ENCODE assay signal across 7 mouse cellular contexts in genomic region chr8:70601271-70601649, GRCm38 (mm10). TPM values are rescaled to one million over a fixed set of nuclear protein-coding genes. Genes with fewer than 3 reads are reported as not detected.
DNase-seq lines count a peak whose midpoint lies in the region; ATAC-seq and TF ChIP-seq lines count a peak whose summit lies in the region.

No protein-coding gene starts in this region.

- TF ChIP-seq CTCF in forebrain, postnatal 0 days (IDR thresholded peaks at IDR 0.05; ENCODE audit: low read depth) = no peak

- no peaks in the 10 kb centered on the region for H3K27me3 ChIP-seq in forebrain, postnatal 0 days (ENCODE audit: insufficient read depth, low read length)
- H3K27me3 ChIP-seq in hindbrain, embryonic 15.5 days = no peaks in the 10 kb centered on the region

- ATAC-seq in forebrain, postnatal 0 days = peak; percentile 64
- ATAC-seq in hindbrain, embryonic 15.5 days (ENCODE audit: low FRiP score, low read depth) = peak; percentile 25; the same call in 1 of the 2 replicates

- no peaks in the 10 kb centered on the region for H3K9me3 ChIP-seq in forebrain, postnatal 0 days (ENCODE audit: low read length)
- no peaks in the 10 kb centered on the region for H3K9me3 ChIP-seq in hindbrain, embryonic 15.5 days

- WGBS in forebrain, postnatal 0 days = under 1% methylated on average over 24 of the region's 26 CpGs
- WGBS in hindbrain, embryonic 15.5 days = 0% methylated on average over 24 of the region's 26 CpGs

- peak overlapping the region; percentile 46 for H3K4me2 ChIP-seq in forebrain, postnatal 0 days (ENCODE audit: low read depth)
- H3K4me2 ChIP-seq in hindbrain, embryonic 15.5 days = peak overlapping the region; percentile 52

- peak overlapping the region; percentile 59 for H3K27ac ChIP-seq in forebrain, postnatal 0 days (ENCODE audit: low read depth, low read length)
- H3K27ac ChIP-seq in hindbrain, embryonic 15.5 days (replicated peaks) = peak overlapping the region; percentile 78

- H3K4me1 ChIP-seq in forebrain, postnatal 0 days (ENCODE audit: insufficient read depth) = peaks cover 20% of the 10 kb centered on the region
- peaks cover 77% of the 10 kb centered on the region for H3K4me1 ChIP-seq in hindbrain, embryonic 15.5 days (replicated peaks)

- H3K9ac ChIP-seq in forebrain, postnatal 0 days = peak overlapping the region; percentile 14; the same call in 1 of the 2 replicates
- H3K9ac ChIP-seq in hindbrain, embryonic 15.5 days = peak overlapping the region; percentile 17; the same call in 1 of the 2 replicates

- peak; percentile 93 for DNase-seq in adrenal gland, adult 2 months
- peak; percentile 78 for DNase-seq in cerebellum, adult 9-10 months
- peak; percentile 87 for DNase-seq in forebrain, postnatal 0 days
- DNase-seq in layer of hippocampus, postnatal 36 days = peak; percentile 79 to 83
- peak; percentile 90 for DNase-seq in lung, postnatal 36 days
- DNase-seq in right cerebral cortex, adult 2 months (ENCODE audit: low spot score in 2 of 2) = peak; percentile 86 to 87

- no peak overlapping the region; the same call in none of the 2 replicates for H3K4me3 ChIP-seq in forebrain, postnatal 0 days (ENCODE audit: low read depth, low read length)
- peak overlapping the region; percentile 2; the same call in 1 of the 2 replicates for H3K4me3 ChIP-seq in hindbrain, embryonic 15.5 days

- H3K36me3 ChIP-seq in forebrain, postnatal 0 days (ENCODE audit: insufficient read depth) = peaks cover 11% of the 10 kb centered on the region; the same call in 1 of the 2 replicates
- H3K36me3 ChIP-seq in hindbrain, embryonic 15.5 days = 0 out of 2 replicates have a peak, but pooled peaks cover 9% of the 10 kb centered on the region

RNA-seq across cellular contexts. Expression of gene Isyna1, which starts 7.1 kb away (rescaled TPM):
- 100 to 1,000 TPM; 103 to 199 TPM for total RNA-seq in adrenal gland, adult 2 months (2021)
- 344 and 376 TPM in 2 replicates for polyA plus RNA-seq in adrenal gland, adult 2 months (2012; rRNA removed)
- total RNA-seq in forebrain, postnatal 0 days (2014; rRNA removed) = 127 and 136 TPM in 2 replicates
- polyA plus RNA-seq in forebrain, postnatal 0 days (2015; fragmentation: Nextera tagmentation; extraction: Ambion mirVana) = 93.3 and 106 TPM in 2 replicates
- polyA plus RNA-seq in hindbrain, embryonic 15.5 days (2015; fragmentation: Nextera tagmentation; extraction: Ambion mirVana) = 146 and 152 TPM in 2 replicates
- 10 to 100 TPM; 42.9 to 54.3 TPM for total RNA-seq in layer of hippocampus, postnatal 36 days (2021)

RNA-seq across cellular contexts. Expression of gene Ssbp4, which starts 7.4 kb away (rescaled TPM):
- total RNA-seq in adrenal gland, adult 2 months (2021) = 100 to 1,000 TPM in 1 of 2 experiments, 10 to 100 TPM in 1; 76.2 to 110 TPM
- 476 and 593 TPM in 2 replicates for polyA plus RNA-seq in adrenal gland, adult 2 months (2012; rRNA removed)
- 197 and 249 TPM in 2 replicates for total RNA-seq in forebrain, postnatal 0 days (2014; rRNA removed)
- 204 and 221 TPM in 2 replicates for polyA plus RNA-seq in forebrain, postnatal 0 days (2015; fragmentation: Nextera tagmentation; extraction: Ambion mirVana)
- polyA plus RNA-seq in hindbrain, embryonic 15.5 days (2015; fragmentation: Nextera tagmentation; extraction: Ambion mirVana) = 150 and 172 TPM in 2 replicates
- 100 to 1,000 TPM; 276 to 279 TPM for total RNA-seq in layer of hippocampus, postnatal 36 days (2021)

RNA-seq across cellular contexts. Expression of gene Lrrc25, which starts 14.7 kb away (rescaled TPM):
- 1 to 10 TPM; 1.8 to 3.6 TPM for total RNA-seq in adrenal gland, adult 2 months (2021)
- polyA plus RNA-seq in adrenal gland, adult 2 months (2012; rRNA removed) = 8.4 and 11.1 TPM in 2 replicates
- 1.4 and 2.8 TPM in 2 replicates for total RNA-seq in forebrain, postnatal 0 days (2014; rRNA removed)
- polyA plus RNA-seq in forebrain, postnatal 0 days (2015; fragmentation: Nextera tagmentation; extraction: Ambion mirVana) = 1.2 TPM in 2 replicates
- 1.1 and 2.2 TPM in 2 replicates for polyA plus RNA-seq in hindbrain, embryonic 15.5 days (2015; fragmentation: Nextera tagmentation; extraction: Ambion mirVana)
- 1 to 10 TPM in 1 of 2 experiments, under 1 TPM in 1; 0.33 to 1.0 TPM for total RNA-seq in layer of hippocampus, postnatal 36 days (2021)

RNA-seq across cellular contexts. Expression of gene Gdf15, which starts 31.0 kb away (rescaled TPM):
- total RNA-seq in adrenal gland, adult 2 months (2021) = 10 to 100 TPM in 1 of 2 experiments, 1 to 10 TPM in 1; 1.3 to 44.6 TPM
- 18.5 and 22.2 TPM in 2 replicates for polyA plus RNA-seq in adrenal gland, adult 2 months (2012; rRNA removed)
- total RNA-seq in forebrain, postnatal 0 days (2014; rRNA removed) = 0.90 TPM in 1 of 2 replicates, not detected in the other
- polyA plus RNA-seq in forebrain, postnatal 0 days (2015; fragmentation: Nextera tagmentation; extraction: Ambion mirVana) = 0.18 and 0.26 TPM in 2 replicates
- 0.25 and 0.30 TPM in 2 replicates for polyA plus RNA-seq in hindbrain, embryonic 15.5 days (2015; fragmentation: Nextera tagmentation; extraction: Ambion mirVana)
- total RNA-seq in layer of hippocampus, postnatal 36 days (2021) = not detected

RNA-seq across cellular contexts. Expression of gene Pgpep1, which starts 58.9 kb away (rescaled TPM):
- 100 to 1,000 TPM; 115 to 127 TPM for total RNA-seq in adrenal gland, adult 2 months (2021)
- polyA plus RNA-seq in adrenal gland, adult 2 months (2012; rRNA removed) = 115 and 117 TPM in 2 replicates
- total RNA-seq in forebrain, postnatal 0 days (2014; rRNA removed) = 22.1 and 23.8 TPM in 2 replicates
- polyA plus RNA-seq in forebrain, postnatal 0 days (2015; fragmentation: Nextera tagmentation; extraction: Ambion mirVana) = 22.1 and 26.1 TPM in 2 replicates
- 76.5 and 77.8 TPM in 2 replicates for polyA plus RNA-seq in hindbrain, embryonic 15.5 days (2015; fragmentation: Nextera tagmentation; extraction: Ambion mirVana)
- 10 to 100 TPM; 23.1 TPM for total RNA-seq in layer of hippocampus, postnatal 36 days (2021)
